Mouse (Mus musculus) ES-Bruce4 (cell line): Measurements from ENCODE around the gene Ugt2a3.
"Not testable (repeated sequence)": the region's sequence is repeated elsewhere in the genome, so short reads cannot be mapped to it uniquely, and the experiment has no call there.

Experiments used
- CTCF ChIP-seq: IDR thresholded peaks from one replicate; pipeline ENCODE4 v1.8.1; 2011; ENCODE audit warnings: low read depth, low read length
- EP300 ChIP-seq: IDR thresholded peaks from 2 replicates; pipeline ENCODE4 v1.6.1; 2011; ENCODE audit warnings: low read depth, low read length; ENCODE audit not compliant: insufficient read depth
- POLR2A ChIP-seq: IDR thresholded peaks from one replicate; pipeline ENCODE4 v1.8.1; 2011; ENCODE audit warnings: low read length; ENCODE audit not compliant: insufficient read depth

DNA sequence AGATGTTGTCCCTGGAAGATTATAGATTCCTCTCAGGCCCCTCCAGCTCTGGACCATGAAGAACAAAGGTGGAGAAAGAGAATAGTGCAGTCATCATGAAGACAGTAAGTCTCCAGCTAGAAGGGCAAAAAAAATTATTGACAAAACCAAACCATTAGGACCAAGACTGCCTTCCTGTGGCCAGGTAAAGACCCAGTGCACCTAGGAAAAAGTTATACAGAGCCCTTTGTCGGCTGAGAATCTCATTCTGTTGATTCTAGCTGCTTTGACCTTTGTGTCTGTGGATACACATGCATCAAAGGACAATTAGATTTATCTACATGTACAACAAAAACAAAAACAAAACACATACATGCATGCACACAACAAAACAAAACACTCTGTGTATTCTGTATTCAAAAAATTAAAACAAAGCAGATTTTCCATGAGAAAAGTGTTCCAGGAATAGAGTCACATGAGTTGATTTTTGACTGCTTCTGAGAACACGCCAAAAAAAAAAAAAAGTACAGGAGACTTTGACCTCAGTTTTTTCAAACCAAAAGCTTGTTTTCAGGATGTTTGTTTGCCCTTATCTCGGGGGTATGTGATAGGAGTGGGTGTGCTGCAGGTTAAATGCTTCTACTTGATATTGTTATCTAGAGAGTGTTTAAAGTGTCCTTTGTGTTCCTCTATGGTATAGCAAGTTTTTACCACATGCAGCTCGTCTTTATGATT lies 36.0 kb upstream of the Ugt2a3 start:
- TF ChIP-seq CTCF, EP300, POLR2A: not testable (repeated sequence)
